In the genomic region with DNA sequence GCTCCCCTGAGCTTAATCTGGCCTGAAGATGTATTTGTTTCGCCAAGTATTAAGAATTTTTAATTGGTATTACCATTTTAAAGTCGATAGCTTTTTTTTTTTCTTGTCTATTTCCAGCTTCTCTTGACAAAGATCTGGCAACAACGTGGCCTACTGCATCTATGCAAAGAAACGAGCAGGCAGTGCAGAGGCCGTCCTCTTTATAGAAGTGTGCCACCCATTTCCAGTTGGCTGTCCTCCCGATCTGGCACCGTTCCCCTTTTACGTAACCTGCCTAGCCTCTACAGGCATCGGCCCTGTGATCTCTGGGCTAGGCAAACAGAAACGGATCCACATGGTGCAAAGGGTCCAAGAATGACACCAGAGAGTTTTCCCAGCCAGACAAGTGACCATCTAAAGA, we compare ENCODE assay signal across 9 mouse cellular contexts. TPM values are rescaled to one million over a fixed set of nuclear protein-coding genes. Genes with fewer than 3 reads are reported as not detected.
A peak's percentile ranks its signal among the peaks of the same experiment; 100 is the strongest.
DNase-seq lines count a peak whose midpoint lies in the region; ATAC-seq and TF ChIP-seq lines count a peak whose summit lies in the region.
"Had no signal": no experiment of that assay in that cellular context is flagged by ENCODE, and none has a peak within 500 bp of the region (broad histone marks: within the 10 kb centered on the region; RNA-seq: fewer than 3 reads in every experiment).

No protein-coding gene starts in this region.

- peak; percentile 52; the same call in 1 of the 2 replicates for TF ChIP-seq EP300 in liver, postnatal 0 days (IDR thresholded peaks at IDR 0.05; ENCODE audit: low read depth)

- ATAC-seq in kidney, embryonic 15.5 days (replicated peaks; ENCODE audit: low FRiP score), result no peak
- ATAC-seq in liver, postnatal 0 days, result peak; percentile 75
- ATAC-seq in neural tube, embryonic 15.5 days (ENCODE audit: low FRiP score), result no peak

- peaks cover 15% of the 10 kb centered on the region for H3K4me1 ChIP-seq in kidney, embryonic 15.5 days
- peaks cover 10% of the 10 kb centered on the region for H3K4me1 ChIP-seq in bone marrow macrophage, adult 2 months (ENCODE audit: control insufficient read depth, insufficient read depth, low read length)
- peaks cover 14% of the 10 kb centered on the region for H3K4me1 ChIP-seq in liver, postnatal 0 days (ENCODE audit: insufficient read depth)
- H3K4me1 ChIP-seq in neural tube, embryonic 15.5 days, result peaks cover 21% of the 10 kb centered on the region

- H3K9ac ChIP-seq in kidney, embryonic 15.5 days, result no peak overlapping the region
- peak overlapping the region; percentile 96 for H3K9ac ChIP-seq in liver, postnatal 0 days (replicated peaks)
- no peak overlapping the region for H3K9ac ChIP-seq in neural tube, embryonic 15.5 days (replicated peaks)
- H3K9ac ChIP-seq: neural tube, embryonic 13.5 days had no signal

- no peak for TF ChIP-seq CTCF in bone marrow macrophage, adult 2 months (IDR thresholded peaks at IDR 0.05; ENCODE audit: low read depth, low read length)
- no peak for TF ChIP-seq CTCF in gastrocnemius, adult 2 months (IDR thresholded peaks at IDR 0.05)
- no peak for TF ChIP-seq CTCF in liver, postnatal 0 days (IDR thresholded peaks at IDR 0.05; ENCODE audit: low read depth)

- H3K36me3 ChIP-seq in kidney, embryonic 15.5 days, result no peaks in the 10 kb centered on the region
- no peaks in the 10 kb centered on the region for H3K36me3 ChIP-seq in liver, postnatal 0 days (replicated peaks; ENCODE audit: insufficient read depth, low read length)
- H3K36me3 ChIP-seq in neural tube, embryonic 15.5 days, result no peaks in the 10 kb centered on the region
- H3K36me3 ChIP-seq: neural tube, embryonic 13.5 days had no signal

- DNase-seq in kidney, adult 18-20 months, result peak; percentile 90
- peak; percentile 95 for DNase-seq in gastrocnemius, adult 2 months
- DNase-seq in kidney, postnatal 36 days, result peak; percentile 94 to 95
- DNase-seq in liver, postnatal 0 days, result peak; percentile 90
- peak; percentile 56 to 57 for DNase-seq in right cerebral cortex, adult 2 months (ENCODE audit: low spot score in 2 of 2)

- intact Hi-C loops in gastrocnemius, adult 2 months (cut with DNase I), result loop anchor here (5.0 kb wide), 1 partner anchor 321 kb away; no protein-coding TSS in a partner anchor

- TF ChIP-seq POLR2A in bone marrow macrophage, adult 2 months (IDR thresholded peaks at IDR 0.05; ENCODE audit: borderline replicate concordance, low read depth, low read length), result no peak

- no peaks in the 10 kb centered on the region for H3K27me3 ChIP-seq in kidney, embryonic 15.5 days
- no peaks in the 10 kb centered on the region for H3K27me3 ChIP-seq in liver, postnatal 0 days (ENCODE audit: insufficient read depth, low read length)
- H3K27me3 ChIP-seq in neural tube, embryonic 15.5 days (replicated peaks), result no peaks in the 10 kb centered on the region
- H3K27me3 ChIP-seq: neural tube, embryonic 13.5 days had no signal

- H3K27ac ChIP-seq in kidney, embryonic 15.5 days, result no peak overlapping the region
- H3K27ac ChIP-seq in bone marrow macrophage, adult 2 months (ENCODE audit: insufficient read depth, low read depth, low read length), result peak overlapping the region; percentile 46; the same call in 1 of the 2 replicates
- H3K27ac ChIP-seq in gastrocnemius, adult 2 months, result peak overlapping the region; percentile 96
- H3K27ac ChIP-seq in liver, postnatal 0 days (ENCODE audit: low read depth), result peak overlapping the region; percentile 99
- H3K27ac ChIP-seq in neural tube, embryonic 15.5 days (replicated peaks), result no peak overlapping the region
- H3K27ac ChIP-seq: neural tube, embryonic 13.5 days had no signal

- no peak overlapping the region for H3K4me3 ChIP-seq in kidney, embryonic 15.5 days (replicated peaks)
- peak overlapping the region; percentile 19; the same call in 1 of the 2 replicates for H3K4me3 ChIP-seq in bone marrow macrophage, adult 2 months (ENCODE audit: insufficient read depth, low read length)
- H3K4me3 ChIP-seq in gastrocnemius, adult 2 months, result peak overlapping the region; percentile 98
- H3K4me3 ChIP-seq in liver, postnatal 0 days (ENCODE audit: low read depth, low read length), result peak overlapping the region; percentile 87
- no peak overlapping the region for H3K4me3 ChIP-seq in neural tube, embryonic 15.5 days (replicated peaks)
- H3K4me3 ChIP-seq: neural tube, embryonic 13.5 days had no signal

- no peak overlapping the region for H3K4me2 ChIP-seq in kidney, embryonic 15.5 days
- peak overlapping the region; percentile 74 for H3K4me2 ChIP-seq in liver, postnatal 0 days (ENCODE audit: low read depth, low read length)
- H3K4me2 ChIP-seq in neural tube, embryonic 15.5 days, result no peak overlapping the region; the same call in 1 of the 2 replicates

- 44% methylated on average over 10 of the region's 10 CpGs for WGBS in kidney, embryonic 15.5 days
- WGBS in liver, postnatal 0 days (ENCODE audit: insufficient replicate concordance), result 12% methylated on average over 10 of the region's 10 CpGs
- WGBS in neural tube, embryonic 15.5 days, result 41% methylated on average over 10 of the region's 10 CpGs

- no peaks in the 10 kb centered on the region for H3K9me3 ChIP-seq in kidney, embryonic 15.5 days (replicated peaks)
- H3K9me3 ChIP-seq in liver, postnatal 0 days (ENCODE audit: low read length), result no peaks in the 10 kb centered on the region
- H3K9me3 ChIP-seq in neural tube, embryonic 15.5 days (replicated peaks), result no peaks in the 10 kb centered on the region
- H3K9me3 ChIP-seq: neural tube, embryonic 13.5 days had no signal

RNA-seq across cellular contexts. Expression of gene Sos2, which starts 1.9 kb away (rescaled TPM):
- 8.7 and 9.1 TPM in 2 replicates for polyA plus RNA-seq in kidney, embryonic 15.5 days (2015; fragmentation: Nextera tagmentation; extraction: Ambion mirVana)
- 35.3 and 35.8 TPM in 2 replicates for polyA plus RNA-seq in bone marrow macrophage, adult 2 months (2012; ENCODE audit: insufficient read depth, insufficient read length, missing spikeins)
- total RNA-seq in gastrocnemius, adult 2 months (2021), result 10 to 100 TPM; 45.1 to 55.4 TPM
- 2.9 and 3.5 TPM in 2 replicates for polyA plus RNA-seq in liver, postnatal 0 days (2015; fragmentation: Nextera tagmentation; extraction: Ambion mirVana)
- polyA plus RNA-seq in neural tube, embryonic 15.5 days (2015; fragmentation: Nextera tagmentation; extraction: Ambion mirVana), result 10.2 and 12.4 TPM in 2 replicates

RNA-seq across cellular contexts. Expression of gene L2hgdh, which starts 41.1 kb away (rescaled TPM):
- 22.3 TPM in 2 replicates for polyA plus RNA-seq in kidney, embryonic 15.5 days (2015; fragmentation: Nextera tagmentation; extraction: Ambion mirVana)
- polyA plus RNA-seq in bone marrow macrophage, adult 2 months (2012; ENCODE audit: insufficient read depth, insufficient read length, missing spikeins), result 3.5 and 4.0 TPM in 2 replicates
- total RNA-seq in gastrocnemius, adult 2 months (2021), result 10 to 100 TPM; 38.7 to 39.6 TPM
- polyA plus RNA-seq in liver, postnatal 0 days (2015; fragmentation: Nextera tagmentation; extraction: Ambion mirVana), result 10.4 and 10.5 TPM in 2 replicates
- 12.6 and 13.4 TPM in 2 replicates for polyA plus RNA-seq in neural tube, embryonic 15.5 days (2015; fragmentation: Nextera tagmentation; extraction: Ambion mirVana)

RNA-seq across cellular contexts. Expression of gene Atp5s, which starts 41.2 kb away (rescaled TPM):
- polyA plus RNA-seq in kidney, embryonic 15.5 days (2015; fragmentation: Nextera tagmentation; extraction: Ambion mirVana), result 30.7 and 31.0 TPM in 2 replicates
- polyA plus RNA-seq in bone marrow macrophage, adult 2 months (2012; ENCODE audit: insufficient read depth, insufficient read length, missing spikeins), result 9.8 and 13.8 TPM in 2 replicates
- total RNA-seq in gastrocnemius, adult 2 months (2021), result 10 to 100 TPM; 20.1 to 24.4 TPM
- polyA plus RNA-seq in liver, postnatal 0 days (2015; fragmentation: Nextera tagmentation; extraction: Ambion mirVana), result 18.3 and 20.3 TPM in 2 replicates
- polyA plus RNA-seq in neural tube, embryonic 15.5 days (2015; fragmentation: Nextera tagmentation; extraction: Ambion mirVana), result 37.6 and 40.3 TPM in 2 replicates

Comparison
In these comparisons a context has a peak if more than half of its experiments do, and no peak if none do; other contexts are left out.
1. H3K27ac ChIP-seq: peak in bone marrow macrophage, adult 2 months (single experiment), gastrocnemius, adult 2 months (single experiment) and liver, postnatal 0 days (single experiment); none in kidney, embryonic 15.5 days (single experiment) and neural tube, embryonic 15.5 days (single experiment).
2. H3K4me3 ChIP-seq: peak in bone marrow macrophage, adult 2 months (single experiment), gastrocnemius, adult 2 months (single experiment) and liver, postnatal 0 days (single experiment); none in kidney, embryonic 15.5 days (single experiment) and neural tube, embryonic 15.5 days (single experiment).
3. Peak in every context shown above with its lines, with median percentiles within 50 percentile points of each other: DNase-seq.